Mouse (Mus musculus): Measurements from ENCODE around the gene Tamm41.

- TF ChIP-seq CTCF (conservative IDR thresholded peaks at IDR 0.05; ENCODE audit: insufficient read depth, insufficient read length, low read depth, low read length) = no peak
- TF ChIP-seq POLR2A (IDR thresholded peaks at IDR 0.05; ENCODE audit: low read depth, low read length) = no peak
These were observed 79.9 kb downstream of the Tamm41 start for GRCm38 (mm10) chr6:114957756-114958155.
